Mouse (Mus musculus) embryo, embryonic 9.5 days (tissue): ENCODE measurements around the gene Klrb1b.
A peak's percentile ranks its signal among the peaks of the same experiment; 100 is the strongest.

Experiments used
- DNase-seq: peaks from one replicate; pipeline ENCODE4 v3.0.0-alpha.2; 2017; ENCODE audit errors: extremely low spot score

The Klrb1b gene

GRCm38 (mm10) chr6:128826132-128826531, at the start of gene Klrb1b, which contains the start of gene Gm44511:
Gene Klrb1b, minus strand, starts transcription at chr6:128826331.
Gene Gm44511, minus strand, starts transcription at chr6:128826315.
- DNase-seq, result no peak

- DNase-seq, result no peak
These were observed 45.9 kb upstream of the Klrb1b start for GRCm38 (mm10) chr6:128871910-128872610.

- DNase-seq, result no peak
These were observed 42.7 kb upstream of the Klrb1b start for GRCm38 (mm10) chr6:128868861-128869260.

GRCm38 (mm10) chr6:128857976-128858375, 31.8 kb upstream of the Klrb1b start:
- no peak for DNase-seq

GRCm38 (mm10) chr6:128856250-128856649, 30.1 kb upstream of the Klrb1b start:
- no peak for DNase-seq

GRCm38 (mm10) chr6:128855477-128855876, 29.3 kb upstream of the Klrb1b start:
- DNase-seq, result no peak

GRCm38 (mm10) chr6:128854895-128855294, 28.8 kb upstream of the Klrb1b start:
- DNase-seq, result no peak

GRCm38 (mm10) chr6:128854024-128854820, 28.1 kb upstream of the Klrb1b start:
- DNase-seq, result peak; percentile 67

GRCm38 (mm10) chr6:128852766-128853165, 26.6 kb upstream of the Klrb1b start:
- no peak for DNase-seq

- DNase-seq, result no peak
These were observed 25.0 kb upstream of the Klrb1b start for GRCm38 (mm10) chr6:128851151-128851550.

GRCm38 (mm10) chr6:128850671-128851070, 24.5 kb upstream of the Klrb1b start:
- no peak for DNase-seq

GRCm38 (mm10) chr6:128849902-128850301, 23.8 kb upstream of the Klrb1b start:
- peak; percentile 62 for DNase-seq

GRCm38 (mm10) chr6:128847401-128847800, 21.3 kb upstream of the Klrb1b start:
- no peak for DNase-seq

GRCm38 (mm10) chr6:128845998-128846542, 19.9 kb upstream of the Klrb1b start:
- DNase-seq, result no peak

- peak; percentile 89 for DNase-seq
These were observed 19.3 kb upstream of the Klrb1b start for GRCm38 (mm10) chr6:128845319-128845979.

GRCm38 (mm10) chr6:128844586-128845080, 18.5 kb upstream of the Klrb1b start:
- DNase-seq, result no peak

GRCm38 (mm10) chr6:128844131-128844530, 18.0 kb upstream of the Klrb1b start:
- DNase-seq, result no peak

GRCm38 (mm10) chr6:128843479-128843992, 17.4 kb upstream of the Klrb1b start:
- no peak for DNase-seq

GRCm38 (mm10) chr6:128842945-128843478, 16.9 kb upstream of the Klrb1b start:
- peak; percentile 95 for DNase-seq

- DNase-seq, result no peak
These were observed 16.3 kb upstream of the Klrb1b start for GRCm38 (mm10) chr6:128842356-128842944.
